Comparison of ENCODE assay signal across 12 mouse cellular contexts in genomic region chr5:65489830-65490229, GRCm38 (mm10). TPM values are rescaled to one million over a fixed set of nuclear protein-coding genes. Genes with fewer than 3 reads are reported as not detected.
DNase-seq lines count a peak whose midpoint lies in the region; ATAC-seq and TF ChIP-seq lines count a peak whose summit lies in the region.
"Had no signal": no experiment of that assay in that cellular context is flagged by ENCODE, and none has a peak within 500 bp of the region (broad histone marks: within the 10 kb centered on the region; RNA-seq: fewer than 3 reads in every experiment).

No protein-coding gene starts in this region.

- no peak for TF ChIP-seq CTCF in lung, adult 2 months (IDR thresholded peaks at IDR 0.05; ENCODE audit: insufficient read depth, low read length)

- peak; percentile 12 to 33 for DNase-seq in cerebellum, postnatal 10 days
- no peak for DNase-seq in cerebellum, adult 9-11 months
- DNase-seq in lung, adult 18-20 months = peak; percentile 59 to 83
- DNase-seq in lung, adult 2 months = no peak
- peak; percentile 80 for DNase-seq in skeletal muscle tissue, adult 2 months (ENCODE audit: low read depth, low spot score)
- DNase-seq in thymus, postnatal 36 days = no peak
- no peak for DNase-seq in right cerebral cortex, postnatal 36 days (ENCODE audit: low spot score in 2 of 2)

- H3K36me3 ChIP-seq in heart, embryonic 16.5 days (ENCODE audit: control insufficient read depth, insufficient read depth) = no peaks in the 10 kb centered on the region

- 40% methylated on average over 4 of the region's 4 CpGs for WGBS in lung, adult 2 months
- 26% methylated on average over 4 of the region's 4 CpGs for WGBS in heart, embryonic 16.5 days

- peak overlapping the region; percentile 53; the same call in 1 of the 2 replicates for H3K27ac ChIP-seq in heart, embryonic 16.5 days (ENCODE audit: low read length)

- TF ChIP-seq POLR2A in lung, adult 2 months (IDR thresholded peaks at IDR 0.05; ENCODE audit: borderline replicate concordance, extremely low read depth, low read depth, low read length) = no peak

- peaks cover 16% of the 10 kb centered on the region for H3K4me1 ChIP-seq in lung, adult 2 months (ENCODE audit: control insufficient read depth, insufficient read depth, low read length)
- peaks cover 48% of the 10 kb centered on the region for H3K4me1 ChIP-seq in heart, embryonic 16.5 days (ENCODE audit: control insufficient read depth, insufficient read depth, low read length)

- peak overlapping the region; percentile 20 for H3K4me2 ChIP-seq in heart, embryonic 16.5 days (ENCODE audit: low read depth, low read length)

- no peaks in the 10 kb centered on the region for H3K27me3 ChIP-seq in heart, embryonic 16.5 days (ENCODE audit: control insufficient read depth, insufficient read depth, low read length)

- no peak for ATAC-seq in heart, embryonic 16.5 days (replicated peaks; ENCODE audit: extremely low read depth, insufficient read depth, low FRiP score)

- H3K4me3 ChIP-seq in lung, adult 2 months (replicated peaks; ENCODE audit: extremely low read depth, low read depth, low read length) = no peak overlapping the region
- H3K4me3 ChIP-seq in heart, embryonic 16.5 days (ENCODE audit: low read length) = no peak overlapping the region

- H3K9me3 ChIP-seq in heart, embryonic 16.5 days (replicated peaks; ENCODE audit: control insufficient read depth, low read length) = no peaks in the 10 kb centered on the region

- H3K9ac ChIP-seq in heart, embryonic 16.5 days (ENCODE audit: low read length) = no peak overlapping the region

RNA-seq across cellular contexts. Expression of gene Gm43552, which starts 2.8 kb away (rescaled TPM):
- polyA plus RNA-seq in lung, adult 2 months (2012; rRNA removed) = not detected in 2 replicates
- polyA plus RNA-seq in heart, embryonic 16.5 days (2015; fragmentation: Nextera tagmentation; extraction: Ambion mirVana) = 0.91 and 2.3 TPM in 2 replicates
- polyA plus RNA-seq: C2C12; forebrain, embryonic 11.5 days; liver, embryonic 16.5 days; neural tube, embryonic 14.5 days had no signal

RNA-seq across cellular contexts. Expression of gene Smim14, which starts 47.2 kb away (rescaled TPM):
- 137 and 157 TPM in 2 replicates for polyA plus RNA-seq in lung, adult 2 months (2012; rRNA removed)
- 116 and 141 TPM in 2 replicates for polyA plus RNA-seq in heart, embryonic 16.5 days (2015; fragmentation: Nextera tagmentation; extraction: Ambion mirVana)

RNA-seq across cellular contexts. Expression of gene Ube2k, which starts 47.2 kb away (rescaled TPM):
- 12.3 and 15.1 TPM in 2 replicates for polyA plus RNA-seq in lung, adult 2 months (2012; rRNA removed)
- 117 and 132 TPM in 2 replicates for polyA plus RNA-seq in heart, embryonic 16.5 days (2015; fragmentation: Nextera tagmentation; extraction: Ambion mirVana)

RNA-seq across cellular contexts. Expression of gene Ugdh, which starts 54.1 kb away (rescaled TPM):
- 8.7 and 12.2 TPM in 2 replicates for polyA plus RNA-seq in lung, adult 2 months (2012; rRNA removed)
- polyA plus RNA-seq in heart, embryonic 16.5 days (2015; fragmentation: Nextera tagmentation; extraction: Ambion mirVana) = 58.9 and 65.3 TPM in 2 replicates

Comparison
In these comparisons a context has a peak if more than half of its experiments do, and no peak if none do; other contexts are left out.
1. DNase-seq: peak in cerebellum, postnatal 10 days (2 of 2), lung, adult 18-20 months (2 of 2) and skeletal muscle tissue, adult 2 months (single experiment); none in cerebellum, adult 9-11 months (single experiment), lung, adult 2 months (single experiment), thymus, postnatal 36 days (0 of 2) and right cerebral cortex, postnatal 36 days (0 of 2).